Mouse (Mus musculus) right cerebral cortex, postnatal 36 days (tissue): Measurements from ENCODE around the gene Slc22a15.
"Not testable (repeated sequence)": the region's sequence is repeated elsewhere in the genome, so short reads cannot be mapped to it uniquely, and the experiment has no call there.

Source experiments
- DNase-seq, 2 experiments: peaks; one replicate each; pipeline ENCODE4 v3.0.0; 2022; ENCODE audit warnings: low spot score in 2 of 2, mixed read lengths in 1 of 2

Slc22a15 gene

GRCm38 (mm10) chr3:101867001-101867421, 57.2 kb downstream of the Slc22a15 start:
- DNase-seq: peak; percentile 46 to 64

DNA sequence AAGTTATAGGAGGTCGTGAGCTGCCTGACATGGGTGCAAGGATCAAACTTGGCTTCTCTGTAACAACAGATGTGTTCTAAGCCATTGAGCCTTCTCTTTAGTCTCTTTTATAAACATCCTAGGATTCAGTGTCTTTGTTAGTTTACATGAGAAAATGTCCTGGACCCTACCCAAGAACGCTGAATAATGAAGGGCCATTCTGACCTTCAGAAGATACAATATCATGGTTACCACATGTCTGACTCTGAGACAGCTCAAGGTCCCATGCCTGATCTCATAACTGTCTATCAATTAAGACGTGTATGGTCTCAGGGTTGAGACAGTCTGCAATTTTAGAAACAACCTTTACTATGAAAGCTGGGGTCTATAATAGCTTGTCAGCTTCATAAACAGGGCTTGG, 62.4 kb downstream of the Slc22a15 start:
- no peak for DNase-seq

- DNase-seq: peak in 1 of 2 experiments; percentile 38
Measured at GRCm38 (mm10) chr3:101860151-101860550, 64.1 kb downstream of the Slc22a15 start.

DNA sequence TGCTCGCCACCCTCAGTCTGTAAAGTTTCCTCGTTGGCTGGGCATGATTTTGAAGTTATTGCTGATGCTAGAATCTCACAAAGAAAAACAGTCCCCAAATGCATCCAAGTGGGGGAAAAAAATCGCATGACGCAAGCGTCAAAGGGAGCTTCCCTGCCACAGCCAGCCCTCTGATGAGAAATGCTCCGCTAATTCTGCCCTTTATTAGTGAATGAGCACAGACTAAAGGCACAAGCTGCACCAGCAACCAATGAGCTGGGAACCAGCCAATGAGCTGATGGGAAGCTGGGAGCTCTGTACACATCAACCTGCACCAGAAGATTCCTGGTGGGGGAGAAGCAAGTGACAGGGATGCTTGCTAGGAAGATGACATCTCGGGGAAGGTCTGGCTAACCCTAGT, 64.5 kb downstream of the Slc22a15 start:
- no peak for DNase-seq

- peak in 1 of 2 experiments; percentile 17 for DNase-seq
Measured at GRCm38 (mm10) chr3:101854075-101854474, 70.2 kb downstream of the Slc22a15 start.

DNA sequence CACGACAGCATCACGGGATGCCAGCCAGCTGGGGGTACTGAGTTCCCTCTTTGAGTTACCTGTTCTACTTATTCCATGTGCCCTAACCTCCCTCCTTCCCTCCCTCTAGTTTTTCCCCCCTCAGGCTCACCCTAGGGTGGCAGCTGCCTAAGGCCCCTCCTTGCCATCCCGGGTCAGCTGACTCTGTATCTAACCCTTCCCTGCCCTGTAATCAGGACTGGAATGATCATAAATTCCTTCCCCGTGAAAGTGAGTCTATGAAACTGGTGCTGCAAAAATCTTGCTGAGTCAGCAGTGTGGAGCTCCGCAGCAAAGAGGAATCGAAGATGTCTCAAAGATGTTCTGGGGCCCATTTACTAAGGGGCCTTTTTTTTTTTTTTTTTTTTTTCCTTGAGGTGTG, 72.9 kb downstream of the Slc22a15 start:
- no peak for DNase-seq

DNA sequence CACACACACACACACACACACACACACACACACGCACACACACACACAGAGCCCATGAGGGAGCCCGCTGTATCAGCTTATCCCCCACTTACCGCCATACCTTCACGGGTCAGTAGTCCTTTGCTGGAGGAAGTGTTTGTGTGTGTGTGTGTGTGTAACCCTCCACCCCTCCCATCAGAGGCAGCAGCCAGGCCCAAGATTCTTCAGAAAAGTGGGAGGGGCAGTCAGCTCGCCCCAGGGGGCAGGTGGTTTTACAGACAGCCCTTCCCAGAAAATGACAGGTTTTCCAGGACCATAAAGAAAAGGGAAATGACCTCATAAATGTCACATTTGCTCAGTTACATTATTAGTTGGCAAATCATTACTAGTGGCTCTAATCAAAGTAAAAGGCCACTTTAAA, 75.4 kb downstream of the Slc22a15 start, which contains the start of gene Mab21l3:
Gene Mab21l3 (minus strand): TSS at position 144 of the 400 bp plus-strand sequence.
- DNase-seq: no peak

GRCm38 (mm10) chr3:101846096-101846495, 78.2 kb downstream of the Slc22a15 start:
- no peak for DNase-seq

DNA sequence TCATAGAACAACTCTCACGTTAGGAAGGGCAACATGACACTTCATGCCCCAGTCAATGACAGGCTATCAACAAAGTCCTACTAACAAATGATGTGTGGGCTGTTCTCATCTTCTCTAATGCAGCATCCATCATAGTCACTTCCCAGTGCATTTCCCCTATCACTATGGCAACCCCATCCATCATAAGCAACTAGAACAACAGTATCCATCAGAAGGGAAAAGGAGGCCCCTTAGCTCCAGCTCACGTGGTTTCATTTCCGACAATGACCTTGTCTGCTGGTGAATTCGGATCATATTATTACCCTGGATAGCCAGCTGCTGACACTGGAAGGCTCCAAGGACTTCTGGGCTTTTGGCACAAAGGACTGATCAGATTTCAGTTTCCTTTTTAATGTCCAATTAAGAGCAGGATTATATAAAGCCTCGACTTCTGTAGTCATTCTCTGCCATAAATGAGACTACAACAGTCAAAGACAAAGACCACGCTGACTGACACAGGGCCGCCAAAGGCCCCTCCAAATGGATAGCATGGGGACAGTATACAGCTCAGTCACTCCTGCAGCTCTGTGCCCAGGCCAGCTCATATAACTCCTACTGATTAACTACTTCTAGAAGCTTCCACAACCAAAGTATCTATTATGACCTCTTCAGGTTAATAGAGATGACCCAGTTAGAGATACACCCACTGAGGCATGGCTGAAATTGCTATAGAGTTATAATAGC, 81.7 kb downstream of the Slc22a15 start:
- no peak for DNase-seq

DNA sequence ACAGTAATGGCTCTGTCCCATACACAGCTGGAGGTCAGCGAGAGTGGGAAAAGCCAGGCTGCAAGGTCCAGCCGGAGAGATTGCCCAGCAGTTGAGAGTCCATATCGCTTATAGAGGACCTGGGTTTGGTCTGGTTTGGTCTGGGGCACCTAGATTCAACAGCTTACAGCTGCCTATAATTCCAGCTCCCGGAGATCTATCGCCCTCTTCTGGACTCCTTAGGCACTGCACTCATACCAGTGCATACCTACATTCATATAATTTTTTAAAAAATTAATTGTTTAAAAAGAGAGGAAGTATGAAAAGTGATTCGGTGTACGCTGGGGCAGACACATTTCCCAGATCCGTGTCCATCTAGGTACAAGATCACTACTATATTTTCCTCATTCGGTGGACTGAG, 84.9 kb downstream of the Slc22a15 start:
- DNase-seq: no peak

- DNase-seq: no peak
Measured at GRCm38 (mm10) chr3:101836971-101837370, 87.3 kb downstream of the Slc22a15 start.

DNA sequence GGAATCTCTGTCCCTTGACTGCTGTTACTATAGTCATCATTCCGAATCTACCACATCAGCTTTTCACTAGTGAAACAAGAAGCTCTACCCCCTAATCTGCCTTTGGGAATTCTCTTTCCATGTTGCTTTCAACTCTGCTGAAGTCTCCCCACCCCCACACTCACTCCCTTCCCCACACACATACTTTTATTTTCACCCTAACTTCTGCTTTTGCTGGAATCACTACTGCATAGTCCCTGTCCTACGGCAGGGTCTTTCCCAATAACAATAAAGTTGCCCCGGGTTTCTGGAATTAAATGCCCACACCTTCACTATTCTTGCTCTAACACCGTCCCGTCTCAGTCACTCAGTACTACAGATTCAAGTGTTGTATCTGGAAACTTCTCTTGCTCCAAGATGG, 87.7 kb downstream of the Slc22a15 start:
- no peak for DNase-seq

DNA sequence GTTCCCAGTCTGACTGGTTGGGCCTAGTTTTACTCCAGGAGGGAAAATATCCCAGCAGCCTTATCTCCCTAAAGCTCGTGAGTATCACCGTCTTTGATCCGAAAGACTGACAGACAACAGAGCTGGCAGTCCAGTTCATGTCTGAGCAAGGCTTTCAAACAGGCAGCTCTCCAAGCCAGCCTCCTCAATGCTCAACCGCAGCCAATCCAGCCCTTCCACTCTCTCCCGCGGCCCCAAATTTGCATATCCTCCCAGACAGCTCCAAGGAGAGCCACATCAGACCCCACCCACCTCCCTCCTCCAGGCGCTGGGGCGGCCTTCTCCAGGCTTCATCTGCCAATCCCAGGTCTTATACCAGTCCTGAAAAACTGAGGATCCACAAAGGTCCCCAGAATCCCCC, 88.2 kb downstream of the Slc22a15 start:
- peak; percentile 60 to 73 for DNase-seq

DNA sequence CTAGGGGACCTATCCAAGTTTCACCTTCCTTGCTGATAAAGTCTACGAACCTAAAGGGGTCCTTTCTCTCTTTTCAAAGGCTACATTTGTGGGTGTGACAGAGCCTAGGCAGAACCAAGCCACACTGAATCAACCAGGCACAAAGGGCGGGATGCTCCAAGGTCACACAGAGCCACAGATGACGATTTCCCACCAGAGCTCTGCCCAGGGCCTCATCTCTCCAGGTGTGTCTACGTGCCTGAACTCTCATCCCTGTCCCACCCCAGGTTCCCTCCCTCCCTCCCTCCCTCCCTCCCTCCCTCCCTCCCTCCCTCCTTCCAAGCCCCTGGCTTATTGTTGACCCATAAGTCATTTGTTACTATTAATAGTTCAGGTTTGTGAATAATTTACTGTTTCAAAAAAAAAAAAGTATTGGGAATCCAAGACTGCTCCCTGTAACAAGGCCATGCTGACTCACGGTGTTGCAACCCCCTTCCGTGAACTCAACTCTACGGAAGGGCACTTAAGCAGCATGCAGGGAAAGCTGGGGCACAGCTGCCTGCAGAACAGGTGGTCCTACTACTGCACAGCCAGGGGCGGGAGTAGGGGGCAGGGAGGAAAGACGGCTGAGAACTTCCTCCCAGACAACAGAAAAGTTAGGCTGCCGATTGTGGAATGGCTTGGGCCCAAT, 92.9 kb downstream of the Slc22a15 start:
- DNase-seq: no peak

DNA sequence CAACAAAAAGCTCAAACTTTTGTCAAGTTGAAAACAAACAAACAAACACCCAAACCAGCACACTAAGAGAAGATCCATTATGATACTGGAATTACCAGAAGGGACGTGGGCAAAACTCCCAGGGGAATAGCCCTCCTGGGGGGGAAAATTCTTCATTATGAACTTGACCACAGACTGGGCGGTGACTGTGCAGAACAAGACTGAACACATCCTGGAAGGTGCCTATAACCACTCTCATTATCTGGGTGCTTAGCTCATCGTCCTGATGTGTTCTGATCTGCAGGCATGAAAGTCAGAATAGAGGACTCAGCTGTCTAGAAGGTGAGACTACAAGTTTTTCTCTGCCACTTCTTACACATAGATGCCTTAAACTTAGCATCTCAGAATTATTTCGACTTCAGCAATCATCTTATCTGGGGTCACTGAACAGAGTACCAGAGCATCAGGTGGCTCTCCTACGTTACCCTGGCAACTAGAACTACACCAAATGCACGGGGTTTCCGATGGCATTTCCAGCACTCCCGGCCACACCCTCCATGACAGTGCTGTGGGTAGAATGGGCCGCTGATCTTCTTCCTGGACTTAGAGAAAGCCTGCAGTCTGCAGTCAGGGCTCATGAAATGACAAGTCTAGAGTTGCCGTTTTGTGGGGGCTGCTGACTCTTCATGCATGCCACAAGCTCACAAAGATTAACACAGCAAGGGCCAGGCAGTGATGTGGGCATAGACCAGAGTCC, 94.2 kb downstream of the Slc22a15 start:
- DNase-seq: no peak

GRCm38 (mm10) chr3:101828595-101828994, 95.7 kb downstream of the Slc22a15 start:
- DNase-seq: no peak

DNA sequence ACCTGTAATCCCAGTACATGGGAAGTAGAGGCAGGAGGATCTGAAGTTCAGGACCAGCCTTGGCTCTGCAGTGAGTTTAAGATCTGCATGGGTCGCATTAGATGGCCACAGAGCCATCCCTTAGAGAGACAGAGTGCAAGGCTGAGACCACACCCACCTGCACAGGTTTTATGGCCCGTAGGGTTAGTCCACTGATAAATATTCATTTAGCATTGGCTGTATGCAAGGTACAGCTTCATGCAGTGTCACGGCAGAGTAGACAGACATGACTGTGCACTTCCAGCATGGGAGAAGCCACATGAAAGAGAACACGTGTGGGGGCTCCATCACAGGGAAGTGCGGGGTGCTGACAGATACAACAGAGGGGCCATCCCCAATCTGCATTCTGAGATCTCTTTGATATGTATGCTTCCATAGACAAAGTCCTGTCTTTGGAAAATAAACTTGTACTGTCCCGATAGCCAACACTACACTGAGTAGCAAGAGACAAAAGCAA, 97.0 kb downstream of the Slc22a15 start:
- no peak for DNase-seq

GRCm38 (mm10) chr3:101824338-101824737, 99.9 kb downstream of the Slc22a15 start:
- no peak for DNase-seq

GRCm38 (mm10) chr3:101822052-101822451, 102.2 kb downstream of the Slc22a15 start:
- no peak for DNase-seq

- DNase-seq: not testable (repeated sequence)
Measured at GRCm38 (mm10) chr3:101820708-101821107, 103.5 kb downstream of the Slc22a15 start.

DNA sequence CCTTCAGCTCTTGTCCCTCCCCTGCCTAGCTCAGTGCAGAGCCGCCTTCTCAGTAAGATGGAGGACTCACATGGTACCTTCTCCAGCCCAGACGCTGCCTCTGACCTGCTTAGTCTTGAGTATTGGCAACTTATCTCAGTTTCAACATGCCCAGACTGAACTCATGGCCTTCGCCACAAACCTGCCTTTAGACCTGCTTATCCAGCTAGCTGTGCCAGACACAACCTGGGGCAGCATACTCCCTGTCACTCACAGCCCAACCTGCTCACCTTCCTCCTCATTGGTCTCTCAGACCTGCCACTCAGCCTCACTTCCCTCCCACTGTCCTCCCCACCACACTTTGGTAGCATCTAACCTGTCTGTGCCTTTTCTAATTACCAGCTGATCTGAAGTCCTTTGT, 108.2 kb downstream of the Slc22a15 start:
- no peak for DNase-seq

GRCm38 (mm10) chr3:101814790-101815189, 109.5 kb downstream of the Slc22a15 start:
- DNase-seq: no peak
